Mouse (Mus musculus) E14TG2a.4 (cell line): ENCODE results near the gene Lias.

Source experiments
- H3K27me3 ChIP-seq: 2 replicates; pipeline ENCODE4 v1.6.1; 2014; ENCODE audit warnings: low read length, control low read depth; ENCODE audit not compliant: insufficient read depth
- H3K36me3 ChIP-seq: 2 replicates; pipeline ENCODE4 v1.6.1; 2014; ENCODE audit warnings: low read length, control low read depth; ENCODE audit not compliant: insufficient read depth
- H3K4me1 ChIP-seq: replicated peaks from 2 replicates; pipeline ENCODE4 v1.6.1; 2014; ENCODE audit warnings: low read depth, low read length, control low read depth
- H3K4me3 ChIP-seq: replicated peaks from 2 replicates; pipeline ENCODE4 v1.5.1; 2014; ENCODE audit warnings: mild to moderate bottlenecking, low read length
- H3K9me3 ChIP-seq: 2 replicates; pipeline ENCODE4 v1.6.1; 2014; ENCODE audit warnings: low read length, control low read depth
- CTCF ChIP-seq: conservative IDR thresholded peaks from 2 replicates; pipeline ENCODE4 v1.5.1; 2014; ENCODE audit warnings: low read length
- NANOG ChIP-seq: IDR thresholded peaks from 2 replicates; pipeline ENCODE4 v1.6.1; 2014; ENCODE audit warnings: borderline replicate concordance, low read length, mixed read lengths
- POU5F1 ChIP-seq: IDR thresholded peaks from 2 replicates; pipeline ENCODE4 v1.6.1; 2014; ENCODE audit warnings: low read length, borderline replicate concordance

Lias gene

GRCm38 (mm10) chr5:65415653-65416458 is 24.6 kb downstream of the Lias start:
- H3K9me3 ChIP-seq = no peaks in the 10 kb centered on the region
- peaks cover 21% of the 10 kb centered on the region for H3K4me1 ChIP-seq
- TF ChIP-seq CTCF = no peak
- TF ChIP-seq POU5F1 = peak; percentile 47; the same call in 1 of the 2 replicates
- peaks cover 11% of the 10 kb centered on the region for H3K36me3 ChIP-seq
- peak overlapping the region; percentile 79 for H3K4me3 ChIP-seq
- H3K27me3 ChIP-seq = no peaks in the 10 kb centered on the region

DNA sequence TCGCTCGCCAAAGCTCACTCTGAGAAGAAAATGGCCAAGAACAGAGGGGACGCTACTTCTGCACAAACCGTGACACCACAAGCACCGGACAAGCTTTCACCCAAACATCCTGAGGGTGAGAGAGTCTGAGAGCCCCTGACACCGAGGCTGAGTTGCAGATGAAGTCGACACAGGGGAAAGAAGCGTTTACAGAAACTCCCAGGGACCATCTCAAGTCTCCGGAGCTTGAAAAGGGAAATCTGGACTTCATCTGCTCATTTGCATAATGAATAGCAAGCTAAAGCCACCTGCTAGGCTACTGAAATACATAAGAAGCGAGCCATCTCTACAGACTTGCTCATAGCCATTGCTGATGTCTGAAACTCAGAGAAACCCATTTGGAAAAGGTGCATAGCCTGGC is 27.8 kb downstream of the Lias start:
- peaks cover 14% of the 10 kb centered on the region for H3K36me3 ChIP-seq
- TF ChIP-seq POU5F1 (no peak), CTCF (no peak), NANOG (no peak)
- peaks cover 21% of the 10 kb centered on the region for H3K4me1 ChIP-seq
- no peaks in the 10 kb centered on the region for H3K9me3 ChIP-seq
- H3K27me3 ChIP-seq = no peaks in the 10 kb centered on the region
- no peak overlapping the region for H3K4me3 ChIP-seq

DNA sequence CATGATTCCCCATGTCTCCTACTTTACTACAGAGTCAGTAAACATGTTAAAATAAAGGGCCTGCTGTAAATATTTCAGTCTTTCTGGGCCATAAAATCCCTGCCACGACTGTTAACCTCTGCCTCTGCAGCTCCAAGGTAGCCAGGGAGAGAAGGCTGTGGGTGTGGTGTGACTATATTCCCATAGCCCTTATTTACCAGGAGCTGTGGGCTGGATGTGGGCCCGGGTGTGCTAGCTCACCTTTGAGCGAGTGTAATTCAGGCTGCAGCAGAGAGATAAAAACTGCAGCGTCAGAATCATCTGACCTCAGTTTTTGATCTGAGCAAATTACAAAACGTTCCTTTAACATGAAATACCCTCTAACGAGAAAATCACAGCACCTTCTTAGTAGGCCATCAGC is 29.5 kb downstream of the Lias start:
- Histone ChIP-seq H3K4me3 (no peak overlapping the region), H3K4me1 (peaks cover 13% of the 10 kb centered on the region), H3K36me3 (peaks cover 14% of the 10 kb centered on the region), H3K27me3 (no peaks in the 10 kb centered on the region), H3K9me3 (no peaks in the 10 kb centered on the region)
- no peak for TF ChIP-seq CTCF
- TF ChIP-seq POU5F1 = no peak
- no peak for TF ChIP-seq NANOG

DNA sequence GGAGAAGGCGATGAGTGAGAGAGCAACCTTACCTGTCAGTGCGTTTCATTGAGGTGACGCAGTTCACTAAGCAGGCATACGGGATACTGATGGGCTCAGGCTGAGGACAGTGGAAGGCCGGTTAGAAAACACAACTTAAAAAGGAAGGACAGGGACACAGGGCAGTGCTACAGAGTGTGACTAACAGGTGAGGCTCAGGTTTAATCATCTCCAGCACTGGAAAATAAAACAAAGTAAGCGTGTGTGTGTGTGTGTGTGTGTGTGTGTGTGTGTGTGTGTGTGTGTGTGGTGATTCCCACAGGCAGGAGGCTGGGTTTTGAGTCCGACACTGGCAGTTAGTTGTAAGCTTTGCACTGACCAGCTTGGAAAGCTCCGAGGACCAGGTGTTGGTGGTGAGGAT is 31.5 kb downstream of the Lias start:
- Histone ChIP-seq H3K4me1 (peaks cover 2% of the 10 kb centered on the region; the same call in 1 of the 2 replicates), H3K9me3 (no peaks in the 10 kb centered on the region), H3K36me3 (peaks cover 10% of the 10 kb centered on the region), H3K27me3 (no peaks in the 10 kb centered on the region), H3K4me3 (no peak overlapping the region)
- TF ChIP-seq CTCF = no peak
- no peak for TF ChIP-seq NANOG
- no peak for TF ChIP-seq POU5F1

DNA sequence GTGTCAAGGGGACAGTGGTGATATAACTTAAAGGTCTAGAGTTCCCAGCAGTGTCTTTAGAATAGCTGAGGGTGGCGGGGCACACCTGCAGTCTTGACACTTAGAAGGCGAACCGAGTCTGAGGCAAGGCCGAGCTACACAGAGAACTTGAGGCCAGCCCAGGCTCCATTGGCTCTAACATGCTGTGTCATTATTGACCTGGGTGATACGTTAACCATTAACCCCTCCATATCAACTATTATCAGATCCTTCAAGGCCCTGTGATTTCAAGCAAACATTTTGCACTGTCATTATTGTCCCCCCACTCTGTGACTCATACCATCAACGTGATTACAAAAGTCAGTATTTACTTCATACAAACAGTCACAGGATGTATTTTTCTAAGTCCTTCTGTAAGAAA is 32.9 kb downstream of the Lias start:
- peaks cover 12% of the 10 kb centered on the region for H3K4me1 ChIP-seq
- H3K27me3 ChIP-seq = no peaks in the 10 kb centered on the region
- H3K9me3 ChIP-seq = no peaks in the 10 kb centered on the region
- H3K4me3 ChIP-seq = no peak overlapping the region
- no peak for TF ChIP-seq NANOG
- TF ChIP-seq CTCF = no peak
- TF ChIP-seq POU5F1 = no peak
- H3K36me3 ChIP-seq = peaks cover 10% of the 10 kb centered on the region

- peaks cover 15% of the 10 kb centered on the region for H3K4me1 ChIP-seq
These were observed 34.0 kb downstream of the Lias start for GRCm38 (mm10) chr5:65425251-65425650.

DNA sequence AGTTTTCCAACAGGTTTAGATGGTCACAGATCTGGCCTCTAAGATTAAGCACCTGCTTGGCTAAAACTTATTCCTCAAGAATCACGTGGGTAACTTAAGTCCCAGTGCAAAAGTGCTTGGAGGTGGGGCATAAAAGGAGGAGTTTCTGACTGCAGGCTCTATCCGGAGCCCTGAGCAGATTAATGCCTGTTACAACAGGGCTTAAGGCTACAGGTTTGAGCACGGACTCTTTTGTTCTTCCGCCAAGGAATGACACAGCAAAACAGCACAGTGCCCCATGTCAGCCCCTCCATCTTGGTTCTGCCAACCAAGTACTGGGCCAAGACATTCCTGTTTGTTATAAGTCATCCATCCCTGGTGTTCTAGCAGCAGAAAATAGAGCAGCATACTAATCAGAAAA is 37.0 kb downstream of the Lias start:
- Histone ChIP-seq H3K9me3 (no peaks in the 10 kb centered on the region), H3K36me3 (0 out of 2 replicates have a peak, but pooled peaks cover 3% of the 10 kb centered on the region), H3K27me3 (peaks cover 6% of the 10 kb centered on the region; the same call in 1 of the 2 replicates), H3K4me1 (peaks cover 15% of the 10 kb centered on the region), H3K4me3 (no peak overlapping the region; the same call in 1 of the 2 replicates)
- no peak for TF ChIP-seq NANOG
- no peak for TF ChIP-seq CTCF
- no peak for TF ChIP-seq POU5F1

More at GRCm38 (mm10) chr5:65425251-65425650, 34.0 kb downstream of the Lias start:
- Histone ChIP-seq H3K27me3 (no peaks in the 10 kb centered on the region), H3K36me3 (peaks cover 10% of the 10 kb centered on the region), H3K4me3 (no peak overlapping the region), H3K9me3 (no peaks in the 10 kb centered on the region)
- no peak for TF ChIP-seq POU5F1
- no peak for TF ChIP-seq NANOG
- no peak for TF ChIP-seq CTCF

DNA sequence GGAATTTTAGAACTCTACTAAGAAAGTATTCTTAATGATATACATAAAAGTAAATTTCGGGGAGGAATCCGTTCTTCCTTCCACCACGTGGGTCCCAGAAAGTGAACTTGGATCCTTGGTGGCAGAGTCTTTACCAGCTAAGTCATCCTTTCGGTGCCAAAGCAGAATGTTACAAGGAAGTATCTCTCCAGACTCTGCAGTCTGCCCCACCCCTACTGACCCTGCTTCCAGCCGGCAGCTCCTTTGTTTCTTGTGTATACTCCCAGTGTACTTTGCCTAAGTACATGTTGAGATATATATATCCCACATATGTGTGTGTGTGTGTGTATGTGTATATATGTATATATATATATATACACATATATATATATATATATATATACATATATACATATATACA is 38.1 kb downstream of the Lias start:
- Histone ChIP-seq H3K9me3 (no peaks in the 10 kb centered on the region), H3K4me3 (no peak overlapping the region), H3K27me3 (peaks cover 14% of the 10 kb centered on the region), H3K4me1 (peaks cover 17% of the 10 kb centered on the region), H3K36me3 (no peaks in the 10 kb centered on the region)
- TF ChIP-seq POU5F1 (no peak), NANOG (no peak), CTCF (no peak)
